Mouse (Mus musculus) midbrain, postnatal 0 days (tissue): ENCODE data around the gene Pafah1b2. TPM values are rescaled to one million over a fixed set of nuclear protein-coding genes. Genes with fewer than 3 reads are reported as not detected.
A peak's percentile ranks its signal among the peaks of the same experiment; 100 is the strongest.

Experiments
- ATAC-seq: fragments of 200-750 bp; cut with Nextera tagmentation; 2 replicates; pipeline ENCODE4 v1.8.0; 2017; ENCODE audit warnings: moderate number of reproducible peaks, mild to moderate bottlenecking, moderate TSS enrichment, moderate library complexity; ENCODE audit not compliant: low FRiP score
- DNase-seq: peaks from one replicate; pipeline ENCODE4 v3.0.0-alpha.2; 2015; ENCODE audit warnings: low spot score
- H3K27ac ChIP-seq: fragments of 300-500 bp; sonication (generic); 2 replicates; pipeline ENCODE4 v1.5.1; 2014; ENCODE audit warnings: low read depth, mild to moderate bottlenecking, low read length, mixed read lengths
- H3K27me3 ChIP-seq: fragments of 300-500 bp; sonication (generic); 2 replicates; pipeline ENCODE4 v1.6.1; 2014; ENCODE audit warnings: low read length, control low read depth, mixed read lengths; ENCODE audit not compliant: insufficient read depth
- H3K36me3 ChIP-seq: fragments of 300-500 bp; sonication (generic); 2 replicates; pipeline ENCODE4 v1.6.1; 2014; ENCODE audit warnings: low read length, control low read depth, mixed read lengths; ENCODE audit not compliant: insufficient read depth
- H3K4me1 ChIP-seq: fragments of 300-500 bp; sonication (generic); 2 replicates; pipeline ENCODE4 v1.6.1; 2014; ENCODE audit warnings: mild to moderate bottlenecking, control low read depth, antibody characterized with exemption, low read length, mixed read lengths; ENCODE audit not compliant: insufficient read depth
- H3K4me2 ChIP-seq: fragments of 300-500 bp; sonication (generic); 2 replicates; pipeline ENCODE4 v1.6.1; 2014; ENCODE audit warnings: low read depth, mild to moderate bottlenecking, low read length, mixed read lengths; ENCODE audit not compliant: poor library complexity, severe bottlenecking
- H3K4me3 ChIP-seq: fragments of 300-500 bp; sonication (generic); 2 replicates; pipeline ENCODE4 v1.5.1; 2014; ENCODE audit warnings: low read depth, mild to moderate bottlenecking, low read length, moderate library complexity
- H3K9ac ChIP-seq: fragments of 300-500 bp; sonication (generic); replicated peaks from 2 replicates; pipeline ENCODE4 v1.6.1; 2014; ENCODE audit warnings: mild to moderate bottlenecking, low read length, moderate library complexity, mixed read lengths; ENCODE audit not compliant: poor library complexity, severe bottlenecking
- H3K9me3 ChIP-seq: fragments of 300-500 bp; sonication (generic); 2 replicates; pipeline ENCODE4 v1.6.1; 2016; ENCODE audit warnings: low read length, control low read depth
- CTCF ChIP-seq: IDR thresholded peaks from 2 replicates; pipeline ENCODE4 v1.5.1; 2016; ENCODE audit warnings: antibody characterized with exemption, mild to moderate bottlenecking
- WGBS: fragments of 180-500 bp; shearing (Covaris S2); extraction: QIAGEN DNeasy Blood & Tissue Kit; methylation state at CpG from one replicate; pipeline ENCODE4 v1.1.7; 2014; 5-methylcytosine and 5-hydroxymethylcytosine counted together
- polyA plus RNA-seq: library from polyadenylated mRNA; unstranded; fragments of >200 nt; fragmentation: Nextera tagmentation; extraction: Ambion mirVana; gene quantifications from 2 replicates; pipeline ENCODE4 v1.2.1, GENCODE M21; 2015
- total RNA-seq: library from RNA; depleted of rRNA; stranded (reverse); fragments of >200 nt; gene quantifications from 2 replicates; pipeline ENCODE4 v1.2.3, GENCODE M21; 2014

The Pafah1b2 gene
- total and polyA plus RNA-seq, 2 experiments from 2014 or later, result 237 to 249 TPM

GRCm38 (mm10) chr9:46038786-46039185, 26.3 kb upstream of the Pafah1b2 start:
- no peak overlapping the region for H3K9ac ChIP-seq
- H3K4me3 ChIP-seq, result no peak overlapping the region
- WGBS, result 94% methylated on average over 13 of the region's 13 CpGs
- H3K36me3 ChIP-seq, result no peaks in the 10 kb centered on the region
- TF ChIP-seq CTCF, result no peak
- H3K4me2 ChIP-seq, result no peak overlapping the region
- no peak for ATAC-seq
- H3K27ac ChIP-seq, result no peak overlapping the region
- DNase-seq, result no peak
- no peaks in the 10 kb centered on the region for H3K27me3 ChIP-seq
- H3K9me3 ChIP-seq, result no peaks in the 10 kb centered on the region
- H3K4me1 ChIP-seq, result no peaks in the 10 kb centered on the region

- Histone ChIP-seq H3K9me3 (no peaks in the 10 kb centered on the region), H3K9ac (no peak overlapping the region), H3K27ac (no peak overlapping the region), H3K36me3 (no peaks in the 10 kb centered on the region), H3K27me3 (no peaks in the 10 kb centered on the region), H3K4me3 (no peak overlapping the region), H3K4me1 (0 out of 2 replicates have a peak, but pooled peaks cover 2% of the 10 kb centered on the region), H3K4me2 (no peak overlapping the region)
- no peak for TF ChIP-seq CTCF
- ATAC-seq (no peak), DNase-seq (no peak)
- WGBS, result over 99% methylated on average over 8 of the region's 8 CpGs
Observed at GRCm38 (mm10) chr9:46036881-46037280, 24.4 kb upstream of the Pafah1b2 start.

- TF ChIP-seq CTCF, result no peak
- Histone ChIP-seq H3K4me2 (no peak overlapping the region), H3K9me3 (no peaks in the 10 kb centered on the region), H3K9ac (no peak overlapping the region), H3K4me3 (no peak overlapping the region), H3K36me3 (no peaks in the 10 kb centered on the region), H3K27ac (no peak overlapping the region), H3K4me1 (0 out of 2 replicates have a peak, but pooled peaks cover 2% of the 10 kb centered on the region), H3K27me3 (no peaks in the 10 kb centered on the region)
- no peak for DNase-seq
- WGBS, result 64% methylated on average over 9 of the region's 9 CpGs
- no peak for ATAC-seq
Observed at GRCm38 (mm10) chr9:46035290-46035871, 22.9 kb upstream of the Pafah1b2 start.

- H3K9me3 ChIP-seq, result no peaks in the 10 kb centered on the region
- no peak overlapping the region for H3K9ac ChIP-seq
- no peak for DNase-seq
- no peaks in the 10 kb centered on the region for H3K27me3 ChIP-seq
- H3K4me2 ChIP-seq, result no peak overlapping the region
- no peaks in the 10 kb centered on the region for H3K36me3 ChIP-seq
- WGBS, result 84% methylated on average over 3 of the region's 3 CpGs
- 0 out of 2 replicates have a peak, but pooled peaks cover 2% of the 10 kb centered on the region for H3K4me1 ChIP-seq
- ATAC-seq, result no peak
- H3K27ac ChIP-seq, result no peak overlapping the region
- H3K4me3 ChIP-seq, result no peak overlapping the region
- no peak for TF ChIP-seq CTCF
Observed at GRCm38 (mm10) chr9:46033862-46034261, 21.4 kb upstream of the Pafah1b2 start.

GRCm38 (mm10) chr9:46033058-46033457, 20.6 kb upstream of the Pafah1b2 start:
- H3K27ac ChIP-seq, result no peak overlapping the region
- no peak for DNase-seq
- no peaks in the 10 kb centered on the region for H3K9me3 ChIP-seq
- no peak for TF ChIP-seq CTCF
- 0 out of 2 replicates have a peak, but pooled peaks cover 2% of the 10 kb centered on the region for H3K4me1 ChIP-seq
- ATAC-seq, result no peak
- no peak overlapping the region for H3K4me3 ChIP-seq
- no peak overlapping the region for H3K4me2 ChIP-seq
- H3K36me3 ChIP-seq, result no peaks in the 10 kb centered on the region
- no peaks in the 10 kb centered on the region for H3K27me3 ChIP-seq
- WGBS, result 100% methylated on average over 1 of the region's 1 CpGs
- no peak overlapping the region for H3K9ac ChIP-seq

GRCm38 (mm10) chr9:46032190-46032589, 19.7 kb upstream of the Pafah1b2 start:
- Histone ChIP-seq H3K4me2 (no peak overlapping the region), H3K9me3 (no peaks in the 10 kb centered on the region), H3K27ac (no peak overlapping the region), H3K4me3 (no peak overlapping the region), H3K36me3 (no peaks in the 10 kb centered on the region), H3K4me1 (0 out of 2 replicates have a peak, but pooled peaks cover 2% of the 10 kb centered on the region), H3K27me3 (no peaks in the 10 kb centered on the region), H3K9ac (no peak overlapping the region)
- no peak for ATAC-seq
- no peak for TF ChIP-seq CTCF
- WGBS, result 64% methylated on average over 6 of the region's 6 CpGs
- peak; percentile 44 for DNase-seq
